Mouse (Mus musculus): Measurements from ENCODE around the gene Wnt2. TPM values are rescaled to one million over a fixed set of nuclear protein-coding genes. Genes with fewer than 3 reads are reported as not detected.

Gene Wnt2
- polyA plus RNA-seq, 1 experiment from 2014 or later = 4.6 TPM

DNA sequence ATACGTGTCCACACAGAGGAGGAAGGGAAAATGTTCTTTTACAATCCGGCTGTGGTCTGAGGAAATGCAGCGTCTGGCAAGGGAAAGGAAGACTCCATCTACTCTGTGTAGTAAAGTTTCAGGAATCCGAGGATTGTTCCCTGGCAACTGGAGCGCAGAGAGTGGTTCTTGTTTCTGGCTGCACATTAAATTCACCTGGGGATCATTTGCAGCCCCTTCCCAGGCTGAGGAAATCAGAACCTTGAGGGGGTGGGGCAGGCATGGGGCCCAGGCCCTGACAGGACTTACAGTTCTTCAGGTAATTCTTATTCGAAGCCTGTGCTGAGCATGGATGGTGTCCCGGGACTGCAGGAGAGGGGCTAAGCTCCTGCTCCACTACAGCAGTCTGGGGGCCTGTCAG lies 17.0 kb downstream of the Wnt2 start:
- Histone ChIP-seq H3K4me1 (peaks cover 12% of the 10 kb centered on the region), H3K27ac (peak overlapping the region; percentile 83), H3K27me3 (no peaks in the 10 kb centered on the region), H3K9ac (no peak overlapping the region; the same call in 1 of the 2 replicates), H3K4me2 (replicated peaks) (peak overlapping the region; percentile 40), H3K36me3 (no peaks in the 10 kb centered on the region), H3K9me3 (no peaks in the 10 kb centered on the region), H3K4me3 (no peak overlapping the region)
- 17% methylated on average over 7 of the region's 7 CpGs for WGBS
- peak; percentile 91 for ATAC-seq (ENCODE audit: low FRiP score, low read depth)

GRCm38 (mm10) chr6:18007356-18007755 lies 23.0 kb downstream of the Wnt2 start:
- no peak for ATAC-seq (ENCODE audit: low FRiP score, low read depth)
- no peak overlapping the region for H3K4me3 ChIP-seq
- no peaks in the 10 kb centered on the region for H3K9me3 ChIP-seq
- H3K4me1 ChIP-seq = no peaks in the 10 kb centered on the region
- no peaks in the 10 kb centered on the region for H3K27me3 ChIP-seq
- no peak overlapping the region for H3K9ac ChIP-seq
- 73% methylated on average over 3 of the region's 3 CpGs for WGBS
- no peaks in the 10 kb centered on the region for H3K36me3 ChIP-seq
- no peak overlapping the region for H3K27ac ChIP-seq
- H3K4me2 ChIP-seq (replicated peaks) = no peak overlapping the region

GRCm38 (mm10) chr6:18002065-18002464 lies 28.3 kb downstream of the Wnt2 start:
- Histone ChIP-seq H3K9ac (no peak overlapping the region), H3K4me1 (no peaks in the 10 kb centered on the region), H3K4me3 (no peak overlapping the region), H3K9me3 (no peaks in the 10 kb centered on the region), H3K27ac (no peak overlapping the region), H3K4me2 (replicated peaks) (no peak overlapping the region), H3K27me3 (no peaks in the 10 kb centered on the region), H3K36me3 (no peaks in the 10 kb centered on the region)
- 84% methylated on average over 6 of the region's 6 CpGs for WGBS
- ATAC-seq (ENCODE audit: low FRiP score, low read depth) = no peak

- Histone ChIP-seq H3K4me2 (replicated peaks) (no peak overlapping the region), H3K4me1 (no peaks in the 10 kb centered on the region), H3K27ac (no peak overlapping the region), H3K9ac (no peak overlapping the region), H3K4me3 (no peak overlapping the region), H3K9me3 (no peaks in the 10 kb centered on the region), H3K36me3 (no peaks in the 10 kb centered on the region), H3K27me3 (no peaks in the 10 kb centered on the region)
- 28% methylated on average over 4 of the region's 4 CpGs for WGBS
- ATAC-seq (ENCODE audit: low FRiP score, low read depth) = no peak
These were observed 31.9 kb downstream of the Wnt2 start for GRCm38 (mm10) chr6:17998497-17998896.

- no peak overlapping the region for H3K9ac ChIP-seq
- H3K9me3 ChIP-seq = no peaks in the 10 kb centered on the region
- H3K36me3 ChIP-seq = no peaks in the 10 kb centered on the region
- H3K4me3 ChIP-seq = no peak overlapping the region
- no peaks in the 10 kb centered on the region for H3K27me3 ChIP-seq
- 46% methylated on average over 6 of the region's 6 CpGs for WGBS
- no peak overlapping the region for H3K4me2 ChIP-seq (replicated peaks)
- H3K27ac ChIP-seq = no peak overlapping the region
- no peaks in the 10 kb centered on the region for H3K4me1 ChIP-seq
- ATAC-seq (ENCODE audit: low FRiP score, low read depth) = no peak; the same call in 1 of the 2 replicates
These were observed 35.2 kb downstream of the Wnt2 start for GRCm38 (mm10) chr6:17994956-17995790.

DNA sequence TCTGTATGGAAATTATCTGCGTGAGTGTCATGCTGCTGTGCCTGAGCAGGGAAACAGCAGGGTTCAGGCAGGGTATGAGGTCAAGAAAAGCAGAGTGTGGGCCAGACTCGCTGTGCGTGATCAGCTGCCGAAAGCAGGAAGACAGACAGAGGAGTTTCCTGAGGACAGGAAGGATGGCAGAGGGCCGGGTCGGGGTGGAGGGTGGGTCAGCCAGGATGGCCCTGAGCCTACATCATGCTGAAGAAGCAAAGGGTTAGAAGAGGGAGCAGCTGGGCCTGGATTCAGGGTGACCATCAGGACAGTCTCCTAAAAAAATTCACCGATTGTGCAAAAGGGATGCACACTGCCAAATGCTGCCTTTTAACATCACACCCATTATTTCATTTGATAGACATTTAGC lies 38.8 kb downstream of the Wnt2 start:
- Histone ChIP-seq H3K9me3 (no peaks in the 10 kb centered on the region), H3K9ac (no peak overlapping the region), H3K4me2 (replicated peaks) (no peak overlapping the region), H3K4me3 (no peak overlapping the region), H3K36me3 (no peaks in the 10 kb centered on the region), H3K27ac (no peak overlapping the region), H3K27me3 (no peaks in the 10 kb centered on the region), H3K4me1 (no peaks in the 10 kb centered on the region)
- 83% methylated on average over 7 of the region's 7 CpGs for WGBS
- no peak for ATAC-seq (ENCODE audit: low FRiP score, low read depth)

GRCm38 (mm10) chr6:17990173-17991028 lies 40.0 kb downstream of the Wnt2 start:
- no peak overlapping the region for H3K27ac ChIP-seq
- H3K27me3 ChIP-seq = no peaks in the 10 kb centered on the region
- H3K4me2 ChIP-seq (replicated peaks) = no peak overlapping the region
- H3K4me1 ChIP-seq = no peaks in the 10 kb centered on the region
- H3K9ac ChIP-seq = no peak overlapping the region
- no peaks in the 10 kb centered on the region for H3K36me3 ChIP-seq
- no peak for ATAC-seq (ENCODE audit: low FRiP score, low read depth)
- no peaks in the 10 kb centered on the region for H3K9me3 ChIP-seq
- H3K4me3 ChIP-seq = no peak overlapping the region
- WGBS = 89% methylated on average over 9 of the region's 9 CpGs

DNA sequence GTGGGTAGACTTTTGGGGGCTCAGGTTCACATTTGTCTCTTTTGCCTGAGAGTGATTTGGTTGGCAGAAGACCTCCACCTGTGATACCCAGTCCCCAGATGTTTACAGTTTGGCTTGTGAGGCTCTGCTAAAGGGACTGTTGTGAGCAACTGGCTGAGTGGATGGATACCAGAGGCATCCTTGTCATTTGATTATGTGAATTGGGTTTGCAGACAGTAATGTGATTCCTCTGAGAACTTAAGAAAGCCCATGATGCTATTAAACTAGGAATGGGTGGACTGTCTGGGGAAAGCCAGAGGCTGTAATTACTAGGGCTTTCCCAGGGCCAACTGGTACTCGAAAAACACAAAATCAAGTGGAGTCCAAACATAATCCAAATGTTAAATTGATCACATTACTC lies 51.0 kb downstream of the Wnt2 start:
- no peaks in the 10 kb centered on the region; the same call in 1 of the 2 replicates for H3K9me3 ChIP-seq
- H3K4me3 ChIP-seq = no peak overlapping the region
- H3K27me3 ChIP-seq = no peaks in the 10 kb centered on the region
- no peak overlapping the region for H3K4me2 ChIP-seq (replicated peaks)
- H3K36me3 ChIP-seq = no peaks in the 10 kb centered on the region
- WGBS = 76% methylated on average over 1 of the region's 1 CpGs
- no peaks in the 10 kb centered on the region for H3K4me1 ChIP-seq
- no peak for ATAC-seq (ENCODE audit: low FRiP score, low read depth)
- no peak overlapping the region for H3K27ac ChIP-seq
- H3K9ac ChIP-seq = no peak overlapping the region

DNA sequence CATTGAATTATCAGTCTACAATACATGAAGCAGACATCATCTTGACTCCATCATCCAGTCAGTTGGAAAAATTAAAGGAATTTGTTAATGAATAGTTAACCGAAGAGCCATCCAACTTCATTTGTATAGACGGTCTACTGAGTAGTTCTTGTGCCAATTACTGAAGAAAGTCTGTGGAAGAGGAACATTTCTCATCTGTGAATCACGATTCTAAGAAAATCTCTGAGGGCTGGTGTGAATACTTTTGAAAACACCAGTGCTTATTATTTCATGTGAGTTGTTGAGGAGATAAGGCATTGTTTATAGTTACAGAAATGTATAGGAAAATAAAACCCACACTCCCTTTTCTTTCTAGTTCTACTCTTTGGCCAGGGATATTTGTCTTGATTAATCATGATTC lies 51.5 kb downstream of the Wnt2 start:
- Histone ChIP-seq H3K36me3 (no peaks in the 10 kb centered on the region), H3K9me3 (no peaks in the 10 kb centered on the region; the same call in 1 of the 2 replicates), H3K4me1 (no peaks in the 10 kb centered on the region)

GRCm38 (mm10) chr6:17978324-17978723 lies 52.1 kb downstream of the Wnt2 start:
- no peak overlapping the region for H3K4me2 ChIP-seq (replicated peaks)
- 70% methylated on average over 5 of the region's 5 CpGs for WGBS
- H3K27ac ChIP-seq = no peak overlapping the region
- H3K27me3 ChIP-seq = no peaks in the 10 kb centered on the region
- no peak overlapping the region for H3K4me3 ChIP-seq
- no peak overlapping the region for H3K9ac ChIP-seq
- no peaks in the 10 kb centered on the region for H3K36me3 ChIP-seq
- H3K4me1 ChIP-seq = no peaks in the 10 kb centered on the region
- no peaks in the 10 kb centered on the region for H3K9me3 ChIP-seq
- no peak for ATAC-seq (ENCODE audit: low FRiP score, low read depth)

More for the DNA sequence above, 51.5 kb downstream of the Wnt2 start:
- Histone ChIP-seq H3K27me3 (no peaks in the 10 kb centered on the region), H3K4me2 (replicated peaks) (no peak overlapping the region), H3K4me3 (no peak overlapping the region), H3K27ac (no peak overlapping the region), H3K9ac (no peak overlapping the region)
- WGBS = 89% methylated on average over 3 of the region's 3 CpGs
- no peak for ATAC-seq (ENCODE audit: low FRiP score, low read depth)

GRCm38 (mm10) chr6:17977165-17977564 lies 53.2 kb downstream of the Wnt2 start:
- no peak overlapping the region for H3K4me2 ChIP-seq (replicated peaks)
- WGBS = 63% methylated on average over 1 of the region's 1 CpGs
- no peak for ATAC-seq (ENCODE audit: low FRiP score, low read depth)
- H3K27me3 ChIP-seq = no peaks in the 10 kb centered on the region
- no peaks in the 10 kb centered on the region for H3K9me3 ChIP-seq
- H3K9ac ChIP-seq = no peak overlapping the region
- no peaks in the 10 kb centered on the region for H3K36me3 ChIP-seq
- no peak overlapping the region for H3K4me3 ChIP-seq
- no peak overlapping the region for H3K27ac ChIP-seq
- no peaks in the 10 kb centered on the region for H3K4me1 ChIP-seq

DNA sequence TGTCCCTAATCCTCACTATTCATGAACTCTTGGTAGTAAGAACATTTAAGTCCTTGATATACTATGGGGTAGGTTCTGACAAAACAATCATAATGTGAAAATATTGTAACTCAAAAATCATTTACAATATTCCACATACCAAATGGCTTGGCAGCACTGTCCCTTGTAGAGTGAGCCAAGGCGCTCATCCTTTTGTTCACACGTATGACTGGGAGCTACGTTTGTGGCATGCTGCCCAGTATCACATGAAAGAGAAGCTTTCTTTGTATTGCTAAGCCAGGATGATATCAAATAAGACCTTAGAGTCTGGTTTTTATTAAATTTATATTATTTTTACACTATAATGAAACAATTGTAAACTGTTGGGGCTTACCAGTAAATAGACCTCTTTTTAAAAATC lies 56.0 kb downstream of the Wnt2 start:
- Histone ChIP-seq H3K4me3 (no peak overlapping the region), H3K36me3 (no peaks in the 10 kb centered on the region), H3K4me2 (replicated peaks) (no peak overlapping the region), H3K9ac (no peak overlapping the region), H3K9me3 (no peaks in the 10 kb centered on the region), H3K4me1 (no peaks in the 10 kb centered on the region), H3K27ac (no peak overlapping the region), H3K27me3 (no peaks in the 10 kb centered on the region)
- WGBS = 82% methylated on average over 3 of the region's 3 CpGs
- no peak for ATAC-seq (ENCODE audit: low FRiP score, low read depth)
